Mouse (Mus musculus) thymus, adult 2 months (tissue): ENCODE measurements around the gene Slc38a3. TPM values are rescaled to one million over a fixed set of nuclear protein-coding genes. Genes with fewer than 3 reads are reported as not detected.

Experiments used
- DNase-seq: peaks from one replicate; pipeline ENCODE4 v3.0.0; 2021
- H3K27ac ChIP-seq: fragments of 200-500 bp; 2 replicates; pipeline ENCODE4 v1.5.1; 2012; ENCODE audit warnings: low read length, control low read depth; ENCODE audit not compliant: control insufficient read depth, insufficient read depth
- H3K27me3 ChIP-seq: fragments of 200-500 bp; 2 replicates; pipeline ENCODE4 v1.6.1; 2012; ENCODE audit warnings: mild to moderate bottlenecking, low read length, moderate library complexity, mixed read lengths; ENCODE audit not compliant: control insufficient read depth, insufficient read depth
- H3K36me3 ChIP-seq: fragments of 200-500 bp; 2 replicates; pipeline ENCODE4 v1.6.1; 2012; ENCODE audit warnings: mild to moderate bottlenecking, low read length, moderate library complexity; ENCODE audit not compliant: control insufficient read depth, insufficient read depth
- H3K4me1 ChIP-seq: fragments of 200-500 bp; replicated peaks from 2 replicates; pipeline ENCODE4 v1.6.1; 2012; ENCODE audit warnings: low read length; ENCODE audit not compliant: control insufficient read depth, insufficient read depth
- H3K4me3 ChIP-seq: fragments of 200-500 bp; 2 replicates; pipeline ENCODE4 v1.5.1; 2012; ENCODE audit warnings: mild to moderate bottlenecking, low read length, control low read depth, moderate library complexity; ENCODE audit not compliant: control insufficient read depth, insufficient read depth
- CTCF ChIP-seq: fragments of 200-500 bp; IDR thresholded peaks from 2 replicates; pipeline ENCODE4 v1.5.1; 2012; ENCODE audit warnings: mild to moderate bottlenecking, control low read depth, low read length, moderate library complexity, borderline replicate concordance; ENCODE audit not compliant: control insufficient read depth, poor library complexity, insufficient read depth; ENCODE audit errors: extremely low read depth
- POLR2A ChIP-seq: fragments of 200-500 bp; IDR thresholded peaks from 2 replicates; pipeline ENCODE4 v1.6.1; 2012; ENCODE audit warnings: mild to moderate bottlenecking, low read length, control low read depth, moderate library complexity; ENCODE audit not compliant: control insufficient read depth, poor library complexity, insufficient read depth; ENCODE audit errors: extremely low read depth
- WGBS: fragments of 180-500 bp; shearing (Covaris S2); methylation state at CpG from one replicate; pipeline ENCODE4 v1.1.7; 2018; 5-methylcytosine and 5-hydroxymethylcytosine counted together
- polyA plus RNA-seq: library from polyadenylated mRNA; depleted of rRNA; stranded (reverse); fragments of >200 nt; gene quantifications from 2 replicates; pipeline ENCODE4 v1.2.3, GENCODE M21; 2012

The Slc38a3 gene
- polyA plus RNA-seq, 1 experiment, result 11.2 TPM

GRCm38 (mm10) chr9:107708439-107709095 lies 39.2 kb upstream of the Slc38a3 start:
- TF ChIP-seq CTCF (no peak), POLR2A (no peak)
- WGBS, result 16% methylated on average over 21 of the region's 21 CpGs

GRCm38 (mm10) chr9:107707701-107708438 lies 38.5 kb upstream of the Slc38a3 start:
- 6% methylated on average over 17 of the region's 17 CpGs for WGBS
- H3K27me3 ChIP-seq, result peaks cover 11% of the 10 kb centered on the region
- TF ChIP-seq POLR2A, result no peak
- no peak for TF ChIP-seq CTCF
- H3K36me3 ChIP-seq, result no peaks in the 10 kb centered on the region
- H3K4me3 ChIP-seq, result peak overlapping the region; percentile 58; the same call in 1 of the 2 replicates
- H3K4me1 ChIP-seq, result peaks cover 28% of the 10 kb centered on the region
- no peak for DNase-seq
- no peak overlapping the region for H3K27ac ChIP-seq

More at GRCm38 (mm10) chr9:107708439-107709095, 39.2 kb upstream of the Slc38a3 start:
- Histone ChIP-seq H3K27ac (no peak overlapping the region), H3K4me1 (peaks cover 28% of the 10 kb centered on the region), H3K36me3 (no peaks in the 10 kb centered on the region), H3K27me3 (peaks cover 11% of the 10 kb centered on the region), H3K4me3 (peak overlapping the region; percentile 58)
- DNase-seq, result no peak

- Histone ChIP-seq H3K4me1 (peaks cover 30% of the 10 kb centered on the region), H3K36me3 (no peaks in the 10 kb centered on the region), H3K27ac (no peak overlapping the region), H3K4me3 (no peak overlapping the region), H3K27me3 (peaks cover 11% of the 10 kb centered on the region)
- TF ChIP-seq POLR2A (no peak), CTCF (no peak)
- no peak for DNase-seq
- WGBS, result 17% methylated on average over 14 of the region's 14 CpGs
Observed at GRCm38 (mm10) chr9:107706781-107707211, 37.5 kb upstream of the Slc38a3 start.

- WGBS, result 83% methylated on average over 14 of the region's 14 CpGs
Observed at GRCm38 (mm10) chr9:107703337-107704122, 34.2 kb upstream of the Slc38a3 start.

GRCm38 (mm10) chr9:107702606-107703185 lies 33.4 kb upstream of the Slc38a3 start:
- WGBS, result 97% methylated on average over 3 of the region's 3 CpGs
- DNase-seq, result no peak
- no peak overlapping the region for H3K27ac ChIP-seq
- H3K4me3 ChIP-seq, result no peak overlapping the region
- no peaks in the 10 kb centered on the region for H3K36me3 ChIP-seq
- peaks cover 9% of the 10 kb centered on the region for H3K4me1 ChIP-seq
- TF ChIP-seq CTCF (no peak), POLR2A (no peak)
- H3K27me3 ChIP-seq, result peaks cover under 1% of the 10 kb centered on the region; the same call in 1 of the 2 replicates

More at GRCm38 (mm10) chr9:107703337-107704122, 34.2 kb upstream of the Slc38a3 start:
- Histone ChIP-seq H3K27ac (no peak overlapping the region), H3K27me3 (peaks cover 9% of the 10 kb centered on the region), H3K4me1 (peaks cover 17% of the 10 kb centered on the region), H3K4me3 (no peak overlapping the region), H3K36me3 (no peaks in the 10 kb centered on the region)
- no peak for DNase-seq
- TF ChIP-seq POLR2A (no peak), CTCF (no peak)

- Histone ChIP-seq H3K27me3 (no peaks in the 10 kb centered on the region), H3K27ac (no peak overlapping the region)
- WGBS, result 76% methylated on average over 12 of the region's 12 CpGs
Observed at GRCm38 (mm10) chr9:107701594-107701993, 32.3 kb upstream of the Slc38a3 start.

More at GRCm38 (mm10) chr9:107701594-107701993, 32.3 kb upstream of the Slc38a3 start:
- H3K4me1 ChIP-seq, result 0 out of 2 replicates have a peak, but pooled peaks cover 2% of the 10 kb centered on the region
- no peak for DNase-seq
- no peak for TF ChIP-seq POLR2A
- TF ChIP-seq CTCF, result no peak
- no peak overlapping the region for H3K4me3 ChIP-seq
- H3K36me3 ChIP-seq, result no peaks in the 10 kb centered on the region
